Mouse (Mus musculus): ENCODE measurements around the gene Procr.
A peak's percentile ranks its signal among the peaks of the same experiment; 100 is the strongest.

Gene Procr

DNA sequence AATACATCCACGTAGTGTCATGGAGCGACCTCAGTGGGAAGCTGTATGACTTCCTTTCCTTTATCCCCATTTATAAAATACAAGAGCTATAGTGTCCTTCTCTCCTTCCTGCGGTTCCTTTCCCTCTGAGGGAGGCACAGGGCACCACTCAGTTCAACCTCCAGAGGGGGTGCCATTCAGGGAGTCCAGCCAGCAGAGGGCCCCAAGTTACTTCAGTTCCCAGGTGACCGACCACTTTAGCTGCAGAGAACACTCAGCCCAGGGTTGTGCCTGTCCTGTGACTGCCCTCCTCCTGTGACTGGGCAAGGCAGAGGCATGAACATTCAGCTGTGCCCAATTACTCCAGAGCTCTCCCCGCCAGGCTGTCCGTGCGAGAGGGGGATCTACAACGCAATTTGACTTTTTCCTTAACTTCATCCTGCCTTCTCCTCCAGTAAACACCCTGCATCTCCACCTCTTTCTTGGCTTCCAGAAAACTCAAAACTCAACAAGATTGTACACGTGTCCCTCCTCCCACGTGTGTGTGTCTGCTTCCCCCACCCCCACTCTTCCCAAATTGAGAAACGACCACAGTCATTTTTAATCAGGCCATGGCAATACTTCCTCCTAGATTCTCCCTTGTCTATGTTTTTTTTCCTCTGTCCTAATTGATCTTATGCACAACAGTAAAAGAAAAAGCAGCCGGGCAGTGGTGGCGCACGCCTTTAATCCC is 6.1 kb downstream of the Procr start:
- peak in 1 of 2 experiments; percentile 39 for DNase-seq

DNA sequence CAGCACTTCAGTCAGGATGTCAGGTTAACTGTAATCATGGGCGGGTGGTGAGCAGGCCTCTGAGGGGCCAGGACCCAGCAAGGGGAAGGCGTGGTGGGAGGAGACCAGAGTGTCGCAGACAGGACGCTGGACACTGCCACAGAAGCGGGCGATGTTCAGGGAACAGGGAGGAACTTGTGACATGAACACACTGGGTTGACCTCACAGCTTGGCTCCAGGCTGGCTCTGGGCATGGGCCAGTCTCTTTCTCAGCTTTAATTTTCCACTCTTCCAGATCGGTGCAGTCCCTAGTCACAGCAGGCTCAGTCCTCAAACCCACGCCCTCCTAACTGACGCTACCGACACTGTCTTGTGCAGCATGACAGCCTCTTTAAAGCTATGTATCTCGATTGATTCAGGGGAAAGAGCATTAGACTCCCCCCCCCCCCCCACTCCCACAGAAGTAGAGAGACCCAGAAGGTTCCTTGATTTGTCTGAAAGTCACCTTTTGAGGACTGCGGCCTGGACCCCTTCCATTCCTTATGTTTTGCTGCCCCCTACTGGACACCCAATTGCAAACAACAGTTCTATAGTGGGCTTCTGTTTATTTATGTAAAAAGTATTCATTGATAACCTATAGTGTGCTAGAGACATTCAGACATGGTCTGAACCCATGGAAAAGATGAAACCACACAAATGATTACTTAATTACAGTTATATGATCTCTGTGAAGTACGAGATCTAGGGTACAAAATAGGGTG is 13.9 kb downstream of the Procr start:
- peak; percentile 79 to 84 for DNase-seq

DNA sequence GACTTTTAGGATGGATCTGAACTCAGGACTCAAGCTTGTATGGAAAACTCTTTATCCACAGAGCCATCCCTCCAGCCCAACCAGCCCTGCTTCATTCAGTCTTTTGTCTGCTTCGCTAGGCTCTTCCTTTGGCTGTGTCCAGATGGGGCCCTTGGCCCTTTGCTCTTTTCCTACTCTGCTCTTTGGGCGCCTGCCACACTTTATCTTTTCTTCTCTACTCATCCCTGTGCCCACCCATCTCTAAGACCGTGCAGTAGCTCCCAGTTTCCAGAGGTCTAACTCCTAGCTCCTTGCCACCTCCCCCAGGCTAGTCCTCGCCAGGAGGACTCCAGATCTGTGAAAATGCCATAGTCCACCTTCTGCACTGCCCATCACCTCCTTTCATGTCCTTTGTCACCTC is 22.7 kb downstream of the Procr start:
- no peak for DNase-seq

DNA sequence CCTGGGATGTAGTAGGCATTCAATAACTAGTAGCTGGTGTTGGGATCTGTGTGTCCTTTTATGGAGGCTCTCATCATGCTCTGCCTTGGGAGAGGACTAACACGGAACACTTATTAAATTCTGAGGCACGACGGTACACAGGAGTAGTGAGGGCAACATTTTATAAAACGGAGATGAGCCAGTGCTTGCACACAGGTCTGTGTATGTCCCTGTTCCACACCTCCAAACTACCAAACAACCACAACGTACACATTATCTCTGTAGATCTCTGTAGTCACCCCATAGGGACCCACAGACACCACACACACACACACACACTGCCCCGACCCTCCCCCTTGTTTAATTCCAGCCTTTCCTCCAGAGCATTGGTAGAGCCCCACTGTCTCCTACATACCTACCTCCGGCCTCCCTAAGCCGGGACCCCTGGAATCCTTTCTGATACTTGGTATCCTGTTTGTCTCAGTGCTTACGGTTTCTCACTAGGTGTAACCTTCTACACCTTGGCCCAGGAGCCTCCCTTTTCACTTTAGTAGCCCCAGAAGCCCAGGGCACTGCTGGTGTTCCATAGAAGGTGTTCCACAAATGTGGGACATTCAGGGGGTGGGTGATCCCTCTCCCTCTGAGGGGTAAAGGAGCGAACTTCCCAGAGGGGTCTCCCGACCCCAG is 23.5 kb downstream of the Procr start:
- no peak for DNase-seq

DNA sequence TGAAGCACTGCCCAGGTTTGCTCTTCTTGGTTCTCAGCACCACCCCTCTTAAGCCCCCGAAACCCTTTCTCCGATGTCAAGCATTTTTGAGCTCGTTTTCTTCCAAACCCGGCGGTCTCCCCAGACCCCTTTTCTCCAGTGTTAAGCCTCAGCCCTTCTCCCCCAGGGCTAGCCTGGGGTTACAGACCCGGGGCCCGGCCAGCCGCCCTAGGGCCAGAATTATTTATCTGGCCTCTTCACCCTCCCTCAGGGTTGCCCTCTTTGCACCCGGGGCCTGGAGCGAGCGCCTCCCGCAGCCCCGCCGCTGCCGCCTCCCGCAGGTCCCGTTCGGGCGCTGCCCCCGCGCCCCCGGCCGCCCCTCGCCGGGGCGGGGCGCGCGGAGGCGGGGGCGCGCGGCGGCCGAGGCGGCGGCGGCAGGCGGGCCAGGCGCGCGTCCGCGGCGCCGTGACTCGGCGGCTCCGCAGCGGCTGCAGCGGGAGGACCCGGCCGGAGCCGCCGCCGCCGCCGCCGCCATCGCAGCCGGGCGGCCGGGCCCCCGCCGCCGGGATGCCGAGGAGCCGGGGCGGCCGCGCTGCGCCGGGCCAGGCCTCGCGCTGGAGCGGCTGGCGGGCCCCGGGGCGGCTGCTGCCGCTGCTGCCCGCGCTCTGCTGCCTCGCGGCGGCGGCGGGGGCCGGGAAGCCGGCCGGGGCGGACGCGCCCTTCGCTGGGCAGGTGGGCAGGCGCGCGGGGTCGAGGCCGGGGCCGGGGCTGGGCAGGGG is 24.2 kb downstream of the Procr start, which contains the start of gene Mmp24:
Gene Mmp24 (plus strand): TSS at position 416 of the 758 bp plus-strand sequence.
- DNase-seq, result peak in 1 of 2 experiments; percentile 52

DNA sequence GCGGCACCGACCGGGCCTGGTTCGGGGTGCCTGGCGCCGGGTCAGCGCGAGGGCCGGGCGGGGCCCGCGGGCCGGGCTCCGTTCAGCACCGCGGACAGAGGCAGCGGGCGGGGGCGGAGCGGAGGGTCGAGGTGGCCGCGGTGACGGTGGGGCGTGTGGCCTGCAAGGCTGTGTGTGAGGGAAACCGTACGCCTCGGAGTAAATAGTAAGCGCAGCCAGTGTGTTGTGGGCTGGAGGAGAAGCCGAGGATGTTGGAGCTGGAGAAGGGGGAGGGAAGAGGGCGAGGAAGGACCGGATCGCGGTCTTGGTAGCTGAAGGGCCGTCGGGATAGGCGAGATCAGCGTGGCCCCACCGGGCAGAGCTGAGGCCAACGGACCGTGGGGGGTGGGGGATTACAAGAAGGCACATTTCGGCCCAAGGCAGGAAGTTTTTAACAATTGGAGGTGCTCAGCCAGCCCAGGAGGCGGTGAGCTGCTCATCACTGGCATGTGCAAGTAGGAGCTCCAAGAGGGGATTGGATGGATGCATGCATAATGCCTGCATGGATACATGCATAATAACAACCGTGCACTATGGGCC is 24.9 kb downstream of the Procr start:
- DNase-seq, result peak; percentile 78 to 81

DNA sequence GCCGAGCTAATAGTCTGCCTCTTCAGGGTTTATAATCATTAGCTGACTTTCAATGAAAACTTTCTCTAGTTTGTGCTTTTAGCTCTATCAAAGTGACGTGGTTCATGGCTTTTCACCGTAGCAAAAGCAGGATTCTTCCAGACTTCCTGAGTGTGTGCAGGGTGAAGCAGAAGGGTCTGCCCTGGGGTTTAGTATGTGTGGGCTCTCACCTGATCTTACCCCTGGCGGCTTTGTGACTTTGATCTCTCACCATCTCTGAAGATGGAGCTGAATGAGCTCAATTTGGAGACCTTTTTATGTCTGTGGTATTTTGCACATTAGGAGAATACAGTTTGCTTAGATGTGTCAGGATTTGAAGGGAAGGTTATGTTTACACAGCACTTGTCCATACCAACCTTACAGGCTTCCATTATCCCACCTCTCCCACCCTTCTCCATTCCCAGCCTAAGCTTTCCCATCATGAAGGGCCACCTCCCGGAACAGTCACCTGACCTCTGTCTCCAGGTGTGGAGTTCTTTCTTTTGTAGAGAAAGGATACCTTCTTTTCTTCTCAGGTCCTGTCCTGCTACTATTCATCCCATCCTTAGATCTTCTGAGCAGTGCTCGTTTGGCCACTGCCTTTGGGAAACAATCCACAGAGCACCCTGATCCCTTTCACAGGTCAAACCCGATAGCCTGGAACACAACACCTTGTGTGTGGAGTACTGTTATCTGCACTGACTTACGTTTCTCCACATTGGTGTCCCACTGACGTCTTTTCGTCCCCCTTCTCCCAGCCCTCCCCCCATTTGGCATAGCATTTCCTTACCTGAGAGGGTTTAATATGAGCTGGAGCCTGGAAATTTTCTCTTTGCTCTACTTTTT is 26.1 kb downstream of the Procr start:
- no peak for DNase-seq

DNA sequence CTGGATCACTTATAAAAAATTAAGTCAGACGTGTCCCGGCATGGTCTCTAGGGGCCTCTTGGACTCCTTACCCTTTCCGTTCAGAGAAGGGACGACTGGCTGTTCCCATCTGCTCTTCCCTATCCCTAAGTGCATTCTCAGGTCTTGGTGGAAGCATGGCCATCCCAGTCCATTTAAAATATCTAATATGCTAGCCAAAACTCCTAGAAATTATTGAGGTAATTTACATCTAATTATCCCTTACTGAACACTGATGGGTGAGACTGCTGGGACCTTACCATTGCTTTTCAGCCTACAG is 26.7 kb downstream of the Procr start:
- DNase-seq, result no peak

DNA sequence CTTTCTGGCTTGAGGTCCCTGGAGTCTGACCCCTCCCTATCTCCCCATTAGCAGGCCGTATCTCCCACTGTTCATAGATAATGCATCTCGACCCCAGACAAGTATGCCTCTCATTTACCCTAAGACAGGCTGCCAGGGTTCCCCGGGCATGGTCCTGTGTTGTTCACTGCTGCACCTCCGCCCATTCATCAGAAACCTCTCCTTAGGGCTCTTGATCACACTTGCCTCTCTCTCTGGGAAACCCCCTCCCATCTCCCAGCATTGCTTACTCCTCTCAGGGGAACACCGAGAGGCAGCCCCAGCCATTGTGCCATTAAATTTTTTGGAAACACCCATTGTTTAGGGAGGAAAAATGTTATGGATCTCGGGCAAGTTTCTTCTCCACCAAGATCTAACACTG is 27.1 kb downstream of the Procr start:
- DNase-seq, result no peak

DNA sequence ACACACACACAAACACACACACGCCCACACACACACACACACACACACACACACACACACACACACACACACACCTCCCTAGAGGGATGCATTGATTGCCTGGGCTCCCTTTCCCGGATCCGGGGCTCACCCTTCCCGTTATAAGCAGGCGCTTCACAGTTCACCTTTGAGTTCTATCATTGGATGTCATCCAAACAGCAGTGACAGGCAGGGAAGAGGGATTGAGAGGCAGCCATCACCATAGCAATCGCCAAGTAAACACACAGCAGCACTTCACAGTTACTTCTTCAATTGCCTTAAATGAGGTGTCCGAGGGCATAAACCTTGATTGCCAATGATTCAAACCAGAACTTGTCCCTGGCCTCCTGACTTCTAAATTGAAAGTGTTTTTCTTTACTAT is 28.1 kb downstream of the Procr start:
- no peak for DNase-seq

DNA sequence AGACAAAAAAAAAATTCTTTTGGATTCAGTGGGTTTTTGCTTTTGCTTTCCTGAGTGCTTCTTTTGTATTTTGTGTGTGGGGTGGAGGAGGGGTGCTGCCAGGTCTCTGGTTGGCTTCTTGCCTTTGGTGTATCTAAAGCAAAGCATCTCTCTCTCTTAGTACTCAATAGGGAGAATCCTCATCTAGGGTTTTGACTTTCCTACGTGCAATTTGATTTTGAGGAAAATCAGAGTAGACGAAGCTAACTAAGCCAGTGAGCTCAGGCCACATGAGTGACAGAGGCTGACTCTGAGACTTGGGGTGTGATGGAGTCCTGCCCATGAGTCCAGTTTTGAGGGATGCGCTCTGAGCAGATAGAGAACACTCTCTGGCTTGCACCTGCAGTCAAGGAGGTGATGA is 28.6 kb downstream of the Procr start:
- DNase-seq, result no peak

DNA sequence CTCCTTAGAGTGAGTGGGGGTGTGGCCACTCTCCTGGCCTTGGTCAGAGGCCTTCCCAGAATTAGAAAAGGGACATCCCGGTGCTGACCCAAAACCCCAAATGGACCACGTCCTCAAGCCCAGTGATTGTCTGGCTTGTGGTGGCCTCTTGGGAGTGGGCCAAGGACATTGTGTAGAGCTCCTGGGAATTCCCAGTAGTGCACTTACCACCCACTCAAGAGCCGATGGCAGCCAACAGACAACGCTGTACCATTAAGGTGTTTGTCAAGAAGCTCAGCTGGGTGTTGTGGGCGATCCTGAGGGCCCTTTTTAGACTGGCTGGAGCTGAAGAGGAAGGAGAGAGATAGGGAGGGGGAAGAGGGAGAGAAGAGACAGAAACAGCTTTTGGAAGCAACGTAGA is 33.6 kb downstream of the Procr start:
- DNase-seq, result peak in 1 of 2 experiments; percentile 66

DNA sequence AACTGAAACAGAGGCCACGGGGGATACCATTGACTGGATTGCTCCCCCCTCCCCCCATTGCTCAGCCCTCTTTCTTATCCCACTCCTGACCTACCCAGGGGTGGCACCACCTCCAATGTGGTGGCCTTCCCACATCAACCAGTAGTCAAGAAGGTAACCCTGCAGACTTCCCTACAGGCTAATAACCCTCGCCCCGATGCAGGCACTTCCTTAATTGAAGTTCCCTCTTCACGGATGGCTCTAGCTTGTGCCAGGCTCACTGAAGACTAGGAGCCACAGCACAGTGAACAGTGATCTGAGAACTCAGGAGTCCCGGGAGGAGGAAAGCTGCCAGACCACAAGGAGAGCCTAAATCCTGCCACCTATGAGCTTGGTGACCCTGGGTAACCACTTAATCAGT is 36.0 kb downstream of the Procr start:
- DNase-seq, result no peak

DNA sequence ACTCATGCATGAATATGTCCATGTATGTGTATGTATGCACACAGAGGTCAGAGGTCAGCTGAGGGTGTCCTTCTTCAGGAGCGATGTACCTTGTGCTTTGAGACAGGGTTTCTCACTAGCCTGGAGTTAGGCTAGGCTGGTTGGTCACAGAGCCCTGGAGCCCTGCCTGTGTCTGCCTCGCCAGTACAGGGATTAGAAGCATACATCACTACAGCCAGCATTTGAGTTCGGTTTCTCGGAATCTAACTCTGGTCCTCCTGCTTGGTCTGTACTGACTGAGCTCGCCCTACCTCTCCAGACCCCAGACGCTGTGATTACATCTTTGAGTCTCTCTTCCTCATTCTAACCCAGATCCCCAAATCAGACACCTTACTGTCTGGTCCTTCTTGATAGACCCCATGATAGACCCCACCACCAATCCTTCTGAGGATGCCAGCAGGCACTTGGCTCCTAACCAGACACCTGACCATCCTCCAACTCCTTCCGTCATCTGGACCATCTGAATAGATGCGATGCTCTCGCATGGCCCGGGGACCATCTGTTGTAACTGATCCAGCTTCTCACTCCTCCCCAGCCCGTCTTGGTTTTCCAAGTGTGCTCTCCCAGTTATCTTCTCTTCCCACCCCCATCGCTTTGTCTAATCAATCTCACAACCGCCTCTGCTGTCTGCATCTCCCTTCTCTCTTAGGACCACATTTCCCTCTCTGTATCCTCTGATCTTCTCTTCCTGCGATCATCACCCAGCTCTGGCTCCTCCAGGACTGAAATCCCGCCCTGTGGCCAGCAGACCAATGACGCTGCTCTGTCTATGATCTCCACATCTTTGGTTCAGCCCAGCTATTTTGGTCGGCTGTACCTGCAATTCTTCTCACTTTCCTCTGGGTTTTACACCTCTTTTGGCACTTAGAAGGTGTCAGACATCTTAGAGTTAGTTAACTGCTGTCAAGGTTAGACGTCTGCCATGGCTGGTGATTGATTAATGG is 37.3 kb downstream of the Procr start:
- peak in 1 of 2 experiments; percentile 48 for DNase-seq

DNA sequence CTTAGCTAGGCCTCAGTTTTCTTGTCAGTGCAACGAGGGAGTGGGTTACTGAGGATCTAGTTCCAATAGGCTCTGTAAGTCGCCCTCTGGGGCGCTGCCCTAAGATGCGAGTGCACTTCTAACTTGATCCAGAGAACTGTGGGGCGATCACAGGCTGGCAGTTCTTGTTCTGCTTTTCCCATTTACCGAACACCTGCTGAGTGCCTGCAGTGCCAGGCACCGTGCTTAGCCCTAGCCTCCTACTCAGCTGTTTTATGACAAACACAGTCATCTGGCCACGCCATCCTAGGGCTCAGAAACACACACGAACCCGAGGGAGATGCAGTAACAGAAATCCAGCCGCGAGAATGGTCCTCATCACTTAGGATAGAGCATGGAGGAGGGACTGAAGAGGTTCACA is 42.0 kb downstream of the Procr start:
- DNase-seq, result no peak

DNA sequence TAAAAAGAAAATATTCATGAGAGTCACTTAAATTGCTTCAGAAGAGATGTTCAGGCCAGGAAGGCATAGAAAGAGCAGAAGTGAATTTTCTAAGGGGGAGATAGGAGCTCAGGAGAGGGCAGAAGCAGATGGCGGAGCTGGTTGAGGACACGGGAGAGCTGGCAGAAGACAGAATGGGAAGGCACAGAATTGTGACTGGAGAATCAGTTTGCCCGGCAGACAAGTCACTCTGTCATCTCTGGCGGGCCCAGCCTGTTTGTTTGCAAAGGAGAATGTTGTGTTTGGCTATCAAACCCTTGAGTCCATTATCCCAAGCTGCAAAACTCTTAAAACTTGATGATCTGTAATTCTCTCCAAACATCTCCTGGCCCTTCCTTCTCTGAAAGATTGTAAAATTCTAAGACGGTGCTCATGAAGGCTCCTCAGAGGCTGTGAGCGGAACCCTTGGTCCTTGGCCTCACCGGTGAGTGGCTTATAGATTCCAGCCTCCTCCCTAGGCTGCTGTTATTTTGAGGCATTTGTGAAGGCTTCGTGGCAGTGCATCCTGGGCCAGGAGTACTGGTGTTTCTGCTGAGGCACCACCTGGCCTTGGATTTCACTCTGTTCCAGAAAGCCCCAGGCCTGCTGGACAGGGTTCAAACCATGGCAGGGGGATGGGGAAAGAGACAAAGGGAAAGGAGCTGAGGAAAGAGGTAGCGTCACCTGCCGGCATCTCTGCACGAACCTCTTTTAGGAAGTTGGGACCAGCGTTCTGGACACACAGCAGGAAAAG is 43.9 kb downstream of the Procr start:
- peak; percentile 98 to 99 for DNase-seq

DNA sequence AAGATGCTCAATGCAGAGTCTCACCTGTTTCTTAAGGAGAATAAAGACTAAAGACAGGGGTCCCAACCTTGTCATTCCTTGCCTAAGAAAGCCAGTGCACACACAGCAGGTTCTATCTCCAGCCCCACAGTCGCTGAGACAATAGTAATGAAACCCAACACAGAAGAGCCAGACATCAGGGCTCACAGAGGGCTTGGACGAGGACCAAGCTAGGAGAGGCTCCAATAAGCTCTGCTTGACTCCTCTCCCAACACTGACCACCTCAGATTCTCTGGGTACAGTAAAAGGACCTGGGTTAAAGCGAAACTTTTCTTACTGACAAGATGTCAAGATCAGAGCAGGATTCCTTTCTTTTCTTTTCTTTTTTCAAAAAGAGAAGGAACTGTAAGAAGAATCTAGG is 47.7 kb downstream of the Procr start:
- no peak for DNase-seq

DNA sequence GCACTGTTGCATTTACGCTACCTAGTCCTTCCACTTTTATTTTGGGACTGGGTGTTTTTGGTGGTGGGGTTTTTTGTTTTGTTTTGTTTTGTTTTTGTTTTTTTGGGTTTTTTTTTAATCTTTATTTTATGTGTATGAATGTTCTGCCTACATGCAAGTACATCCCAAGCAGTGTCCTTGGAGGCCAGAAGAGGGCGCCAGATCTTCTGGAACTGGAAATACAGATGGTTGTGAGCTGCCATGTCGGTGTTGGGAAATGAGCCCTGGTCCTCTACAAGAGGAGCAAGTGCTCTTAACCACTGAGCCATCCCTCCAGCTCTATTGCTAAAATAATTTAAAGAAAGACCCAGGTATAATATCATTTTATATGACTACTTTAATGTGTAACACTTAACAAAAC is 51.8 kb downstream of the Procr start:
- DNase-seq, result peak in 1 of 2 experiments; percentile 52

DNA sequence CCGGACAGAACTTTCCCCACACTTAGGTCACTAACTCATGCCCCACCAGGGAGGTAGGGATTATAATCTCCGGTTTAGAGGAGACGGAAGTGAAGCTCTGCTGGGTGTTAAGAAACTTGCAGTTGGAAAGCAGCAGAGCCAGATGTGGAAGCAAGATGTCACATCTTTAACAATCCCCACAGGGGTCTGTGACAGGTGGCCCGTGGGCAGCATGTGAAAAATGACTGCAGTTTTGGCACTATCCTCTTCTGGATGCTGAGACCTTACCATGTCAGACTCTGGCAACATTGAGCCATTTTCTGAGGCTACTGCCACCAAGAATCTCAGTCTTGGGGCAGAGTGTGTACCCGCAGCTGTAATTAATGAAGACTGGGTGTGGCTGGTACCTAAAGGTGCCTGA is 53.1 kb downstream of the Procr start:
- DNase-seq, result no peak

Measured in cerebellum, postnatal 36 days (tissue).